ENCODE assay signal across 26 mouse cellular contexts in the genomic region with DNA sequence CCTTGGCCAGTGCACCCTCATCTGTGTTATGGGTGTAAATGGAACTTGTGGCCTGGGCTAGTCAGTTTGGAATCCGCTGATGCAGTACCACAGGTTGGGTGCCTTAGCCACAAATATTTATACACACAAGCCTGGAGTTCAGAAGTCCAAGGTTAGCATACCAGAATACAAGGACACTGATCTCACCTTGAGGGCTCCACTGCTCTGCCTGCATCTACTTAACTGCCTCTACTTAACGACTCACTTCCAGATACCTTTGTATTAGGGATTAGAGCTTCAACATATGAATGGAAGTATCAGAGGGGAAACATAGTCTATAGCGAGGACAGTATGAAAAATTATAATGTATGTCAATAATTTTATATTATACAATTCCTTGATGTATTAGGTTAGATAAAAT. TPM values are rescaled to one million over a fixed set of nuclear protein-coding genes. Genes with fewer than 3 reads are reported as not detected.
DNase-seq lines count a peak whose midpoint lies in the region; ATAC-seq and TF ChIP-seq lines count a peak whose summit lies in the region.
"Had no signal": no experiment of that assay in that cellular context is flagged by ENCODE, and none has a peak within 500 bp of the region (broad histone marks: within the 10 kb centered on the region; RNA-seq: fewer than 3 reads in every experiment).

No protein-coding gene starts in this region.

- 82% methylated on average over 3 of the region's 3 CpGs for WGBS in kidney, adult 2 months
- 84% methylated on average over 3 of the region's 3 CpGs for WGBS in midbrain, embryonic 16.5 days

- H3K4me3 ChIP-seq in kidney, adult 2 months (ENCODE audit: insufficient read depth, low read depth, low read length): no peak overlapping the region
- no peak overlapping the region for H3K4me3 ChIP-seq in midbrain, embryonic 16.5 days (ENCODE audit: low read depth, low read length)
- H3K4me3 ChIP-seq: embryonic facial prominence, embryonic 10.5 days; embryonic facial prominence, embryonic 12.5 days; forebrain, embryonic 13.5 days; forebrain, embryonic 15.5 days had no signal

- H3K9me3 ChIP-seq in midbrain, embryonic 16.5 days (replicated peaks; ENCODE audit: control insufficient read depth, low read length, poor library complexity, severe bottlenecking): no peaks in the 10 kb centered on the region
- H3K9me3 ChIP-seq: embryonic facial prominence, embryonic 10.5 days; embryonic facial prominence, embryonic 12.5 days; forebrain, embryonic 13.5 days; forebrain, embryonic 15.5 days; G1E had no signal

- H3K9ac ChIP-seq in midbrain, embryonic 16.5 days (ENCODE audit: low read depth, low read length): no peak overlapping the region
- H3K9ac ChIP-seq: embryonic facial prominence, embryonic 12.5 days; forebrain, embryonic 13.5 days; forebrain, embryonic 15.5 days; forebrain, postnatal 0 days had no signal

- H3K36me3 ChIP-seq in kidney, adult 2 months (ENCODE audit: control insufficient read depth, insufficient read depth, low read length): no peaks in the 10 kb centered on the region
- no peaks in the 10 kb centered on the region for H3K36me3 ChIP-seq in midbrain, embryonic 16.5 days (ENCODE audit: control insufficient read depth, insufficient read depth, low read length)
- H3K36me3 ChIP-seq: embryonic facial prominence, embryonic 10.5 days; embryonic facial prominence, embryonic 12.5 days; forebrain, embryonic 15.5 days; G1E had no signal

- DNase-seq in kidney, adult 2 months: peak; percentile 35
- no peak for DNase-seq in kidney, postnatal 4 days
- DNase-seq in ES-CJ7 (ENCODE audit: low read depth, low spot score) (peak; percentile 39), R1 (ENCODE audit: low read depth, low spot score) (peak; percentile 72)
- no peak for DNase-seq in embryo, embryonic 11 days
- DNase-seq: adrenal gland, adult 8-10 months; adrenal gland, postnatal 25 days; cerebellum, adult 11 months; cerebellum, adult 18-20 months; cerebellum, adult 8-10 months; cerebellum, adult 9-11 months; cerebellum, postnatal 14 days; cerebellum, postnatal 36 days; forebrain, postnatal 0 days had no signal

- H3K27ac ChIP-seq in kidney, adult 2 months (ENCODE audit: insufficient read depth, low read depth, low read length): no peak overlapping the region
- H3K27ac ChIP-seq in midbrain, embryonic 16.5 days (ENCODE audit: low read length): no peak overlapping the region
- H3K27ac ChIP-seq: embryonic facial prominence, embryonic 10.5 days; embryonic facial prominence, embryonic 12.5 days; forebrain, embryonic 13.5 days; forebrain, embryonic 15.5 days had no signal

- no peaks in the 10 kb centered on the region for H3K4me1 ChIP-seq in kidney, adult 2 months (ENCODE audit: control insufficient read depth, insufficient read depth, low read length)
- H3K4me1 ChIP-seq in midbrain, embryonic 16.5 days (ENCODE audit: control insufficient read depth, insufficient read depth, low read length): no peaks in the 10 kb centered on the region
- H3K4me1 ChIP-seq: forebrain, embryonic 13.5 days; forebrain, embryonic 15.5 days had no signal

- ATAC-seq in midbrain, embryonic 16.5 days: no peak
- ATAC-seq: activated CD4-positive, CD25-positive, alpha-beta regulatory T cell, adult 4 months; forebrain, embryonic 13.5 days; forebrain, embryonic 15.5 days; forebrain, postnatal 0 days; Patski had no signal

- no peak overlapping the region for H3K4me2 ChIP-seq in midbrain, embryonic 16.5 days (ENCODE audit: low read length)
- H3K4me2 ChIP-seq: embryonic facial prominence, embryonic 12.5 days; forebrain, embryonic 13.5 days; forebrain, embryonic 15.5 days had no signal

- TF ChIP-seq CTCF in kidney, adult 2 months (conservative IDR thresholded peaks at IDR 0.05; ENCODE audit: insufficient read depth, insufficient read length, low read depth, low read length): no peak

- no peak for TF ChIP-seq POLR2A in kidney, adult 2 months (IDR thresholded peaks at IDR 0.05; ENCODE audit: low read depth, low read length)

- no peaks in the 10 kb centered on the region for H3K27me3 ChIP-seq in kidney, adult 2 months (replicated peaks; ENCODE audit: control insufficient read depth, insufficient read depth, low read length)
- peaks cover 63% of the 10 kb centered on the region for H3K27me3 ChIP-seq in midbrain, embryonic 16.5 days (ENCODE audit: control insufficient read depth, insufficient read depth, low read depth, low read length)
- H3K27me3 ChIP-seq: Patski had no signal

RNA-seq across cellular contexts. Expression of a gene that starts 57.5 kb away (rescaled TPM):
- 424 and 448 TPM in 2 replicates for polyA plus RNA-seq in kidney, adult 2 months (2012; rRNA removed)
- polyA plus RNA-seq in midbrain, embryonic 16.5 days (2015; fragmentation: Nextera tagmentation; extraction: Ambion mirVana): not detected in 2 replicates
- polyA plus RNA-seq: activated CD4-positive, CD25-positive, alpha-beta regulatory T cell, adult 4 months; brain, embryonic 14.5 days; C2C12; embryonic facial prominence, embryonic 10.5 days; embryonic facial prominence, embryonic 12.5 days; embryonic facial prominence, embryonic 14.5 days; forebrain, embryonic 11.5 days; forebrain, embryonic 13.5 days; forebrain, embryonic 15.5 days; forebrain, postnatal 0 days; G1E; Patski had no signal

Comparison
In these comparisons a context has a peak if more than half of its experiments do, and no peak if none do; other contexts are left out.
1. DNase-seq: peak in kidney, adult 2 months (single experiment), ES-CJ7 (single experiment) and R1 (single experiment); none in kidney, postnatal 4 days (0 of 2) and embryo, embryonic 11 days (single experiment).
2. RNA of a gene that starts 57.5 kb away (polyA plus RNA-seq): 424 to 448 TPM in kidney, adult 2 months; not detected in midbrain, embryonic 16.5 days; every median in the first group is over 100 times any median in the second.